Mouse (Mus musculus) hindbrain, embryonic 12.5 days (tissue): ENCODE results near the gene Pbx1. TPM values are rescaled to one million over a fixed set of nuclear protein-coding genes. Genes with fewer than 3 reads are reported as not detected.
A peak's percentile ranks its signal among the peaks of the same experiment; 100 is the strongest.

Experiments
- ATAC-seq: fragments of 200-750 bp; cut with Nextera tagmentation; 2 replicates; pipeline ENCODE4 v1.8.0; 2017; ENCODE audit warnings: moderate TSS enrichment; ENCODE audit not compliant: low FRiP score
- H3K27ac ChIP-seq: fragments of 300-500 bp; sonication (generic); 2 replicates; pipeline ENCODE4 v1.5.1; 2016; ENCODE audit warnings: mild to moderate bottlenecking
- H3K27me3 ChIP-seq: fragments of 300-500 bp; sonication (generic); 2 replicates; pipeline ENCODE4 v1.6.1; 2016; ENCODE audit warnings: mild to moderate bottlenecking
- H3K36me3 ChIP-seq: fragments of 300-500 bp; sonication (generic); 2 replicates; pipeline ENCODE4 v1.6.1; 2016; ENCODE audit warnings: mild to moderate bottlenecking
- H3K4me1 ChIP-seq: fragments of 300-500 bp; sonication (generic); 2 replicates; pipeline ENCODE4 v1.6.1; 2016
- H3K4me2 ChIP-seq: fragments of 300-500 bp; sonication (generic); replicated peaks from 2 replicates; pipeline ENCODE4 v1.6.1; 2016; ENCODE audit warnings: mild to moderate bottlenecking
- H3K4me3 ChIP-seq: fragments of 300-500 bp; sonication (generic); 2 replicates; pipeline ENCODE4 v1.5.1; 2016; ENCODE audit warnings: mild to moderate bottlenecking
- H3K9ac ChIP-seq: fragments of 300-500 bp; sonication (generic); 2 replicates; pipeline ENCODE4 v1.6.1; 2016; ENCODE audit warnings: mild to moderate bottlenecking, moderate library complexity
- H3K9me3 ChIP-seq: fragments of 300-500 bp; sonication (generic); replicated peaks from 2 replicates; pipeline ENCODE4 v1.6.1; 2016; ENCODE audit warnings: mild to moderate bottlenecking
- WGBS: fragments of 180-500 bp; shearing (Covaris S2); methylation state at CpG from one replicate; pipeline ENCODE4 v1.1.7; 2016; 5-methylcytosine and 5-hydroxymethylcytosine counted together
- polyA plus RNA-seq: library from polyadenylated mRNA; unstranded; fragments of >200 nt; fragmentation: Nextera tagmentation; extraction: Ambion mirVana; gene quantifications from 2 replicates; pipeline ENCODE4 v1.2.1, GENCODE M21; 2016

Pbx1 gene
- polyA plus RNA-seq, 1 experiment from 2014 or later: 56.3 TPM

DNA sequence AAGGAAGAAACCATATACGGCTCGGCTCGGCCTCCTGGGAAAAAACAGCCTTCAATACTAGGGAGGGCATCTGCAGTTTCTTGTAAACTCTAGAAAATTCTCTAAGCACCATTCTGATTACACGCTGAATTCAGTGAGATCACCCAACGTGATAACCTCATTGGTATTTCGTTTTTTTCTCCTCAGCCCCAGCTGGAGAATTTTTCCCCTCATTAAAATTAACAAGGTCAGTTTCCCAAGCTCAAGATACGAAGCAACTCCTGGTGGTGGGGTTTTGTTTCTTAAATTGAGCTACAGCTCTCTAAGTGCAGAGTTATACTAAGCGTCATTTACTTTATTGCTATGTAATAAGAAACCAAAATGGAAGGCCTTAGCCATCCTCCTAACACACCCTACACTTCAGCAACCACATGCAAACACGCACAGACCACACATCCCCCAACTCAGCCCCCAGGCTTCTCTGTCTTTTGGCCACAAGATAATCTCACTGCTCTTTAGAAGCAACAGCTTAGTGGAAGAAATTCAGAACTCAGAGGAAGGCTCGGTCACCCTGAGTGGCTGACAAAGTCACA is 76.0 kb downstream of the Pbx1 start:
- H3K4me2 ChIP-seq: peak overlapping the region; percentile 51; the same call in 1 of the 2 replicates
- H3K4me3 ChIP-seq: no peak overlapping the region
- WGBS: 45% methylated on average over 10 of the region's 10 CpGs
- 0 out of 2 replicates have a peak, but pooled peaks cover 2% of the 10 kb centered on the region for H3K36me3 ChIP-seq
- H3K9ac ChIP-seq: no peak overlapping the region
- H3K4me1 ChIP-seq: peaks cover 92% of the 10 kb centered on the region
- H3K27me3 ChIP-seq: no peaks in the 10 kb centered on the region
- ATAC-seq: no peak
- peak overlapping the region; percentile 90 for H3K27ac ChIP-seq
- no peaks in the 10 kb centered on the region for H3K9me3 ChIP-seq

DNA sequence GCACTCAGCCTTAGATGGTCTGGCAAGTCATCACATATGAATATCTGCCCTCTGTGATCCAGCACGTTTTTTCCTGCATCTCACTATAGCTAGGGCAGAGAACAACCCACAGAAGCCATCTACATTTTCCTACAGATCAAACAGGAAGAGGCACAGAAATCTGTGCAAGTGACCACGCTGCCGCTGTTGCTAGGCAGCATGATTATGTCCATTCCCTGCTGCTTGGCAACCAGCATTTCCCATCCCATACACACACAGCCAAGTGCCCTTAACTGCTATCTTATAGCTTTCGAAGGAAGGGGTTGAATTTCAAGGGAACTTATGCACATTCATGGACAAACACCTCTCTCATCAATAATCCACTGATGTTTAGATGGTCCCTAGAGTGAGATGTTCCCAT is 77.1 kb downstream of the Pbx1 start:
- ATAC-seq: no peak
- H3K9me3 ChIP-seq: no peaks in the 10 kb centered on the region
- H3K27ac ChIP-seq: peak overlapping the region; percentile 90; the same call in 1 of the 2 replicates
- H3K9ac ChIP-seq: no peak overlapping the region
- H3K27me3 ChIP-seq: no peaks in the 10 kb centered on the region
- no peak overlapping the region; the same call in 1 of the 2 replicates for H3K4me2 ChIP-seq
- H3K36me3 ChIP-seq: 0 out of 2 replicates have a peak, but pooled peaks cover 2% of the 10 kb centered on the region
- no peak overlapping the region for H3K4me3 ChIP-seq
- 18% methylated on average over 4 of the region's 4 CpGs for WGBS
- peaks cover 97% of the 10 kb centered on the region for H3K4me1 ChIP-seq

DNA sequence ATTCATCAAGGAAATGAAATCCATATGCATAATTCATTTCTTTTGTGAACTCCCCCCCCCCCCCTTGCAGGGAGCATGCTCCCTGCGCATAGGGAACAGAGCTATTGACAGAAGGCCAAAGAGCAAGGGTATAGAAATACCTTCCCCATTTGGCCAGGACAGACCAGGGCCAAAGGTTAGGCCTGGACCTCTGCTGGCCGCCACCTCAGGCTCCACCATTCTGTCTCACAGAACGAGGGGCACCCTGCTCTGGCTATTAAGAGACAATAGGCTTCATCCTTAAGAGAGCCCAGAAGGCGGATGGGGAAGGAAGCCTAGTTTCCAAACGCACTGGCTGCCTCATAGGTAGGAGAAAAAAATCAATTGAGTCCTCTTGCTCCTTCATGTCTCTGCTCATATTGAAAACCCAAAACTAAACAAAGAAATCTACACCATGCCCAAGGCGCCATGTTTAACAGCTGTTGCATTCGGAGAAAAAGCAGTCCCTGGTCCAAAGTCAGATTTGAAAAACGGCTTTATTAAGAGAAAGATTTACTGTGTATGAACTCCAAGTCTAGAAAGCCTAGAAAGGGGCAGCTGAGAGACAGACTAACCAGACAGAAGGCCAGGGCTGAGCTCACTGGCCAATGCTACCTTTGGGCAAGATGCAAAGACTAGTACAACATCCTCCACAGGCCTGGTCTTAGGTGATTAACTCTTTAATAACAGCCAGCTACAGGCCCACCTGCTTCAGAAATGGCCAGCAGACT is 83.9 kb downstream of the Pbx1 start:
- 29% methylated on average over 8 of the region's 8 CpGs for WGBS
- ATAC-seq: peak; percentile 49
- H3K4me2 ChIP-seq: no peak overlapping the region

DNA sequence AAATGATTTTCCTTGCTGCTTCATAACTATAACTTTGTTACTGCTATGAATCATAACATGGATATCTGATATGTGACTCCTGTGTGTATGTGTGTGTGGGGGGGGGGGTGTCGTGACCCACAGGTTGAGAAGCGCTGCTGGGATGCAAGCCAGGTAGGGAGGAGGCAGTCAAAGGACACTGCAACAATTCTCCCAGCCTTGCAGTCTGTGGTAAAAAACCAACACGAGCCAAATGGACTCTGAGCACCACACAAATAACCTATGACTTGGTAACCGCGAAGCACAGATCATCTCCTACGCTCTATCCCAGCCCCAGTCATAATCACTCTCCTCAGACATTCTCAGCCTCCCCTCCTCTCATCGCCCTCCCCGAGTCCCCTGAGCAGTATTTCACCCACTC is 87.2 kb downstream of the Pbx1 start:
- ATAC-seq: no peak
- no peaks in the 10 kb centered on the region for H3K9me3 ChIP-seq
- H3K4me1 ChIP-seq: peaks cover 59% of the 10 kb centered on the region
- H3K9ac ChIP-seq: no peak overlapping the region
- H3K27ac ChIP-seq: 0 out of 2 replicates have a peak overlapping the region, but pooled peaks have one; percentile 50
- no peaks in the 10 kb centered on the region for H3K36me3 ChIP-seq
- no peaks in the 10 kb centered on the region for H3K27me3 ChIP-seq
- 87% methylated on average over 8 of the region's 8 CpGs for WGBS
- no peak overlapping the region for H3K4me3 ChIP-seq
- H3K4me2 ChIP-seq: no peak overlapping the region

More for the DNA sequence above, 83.9 kb downstream of the Pbx1 start:
- H3K27ac ChIP-seq: peak overlapping the region; percentile 40; the same call in 1 of the 2 replicates
- no peaks in the 10 kb centered on the region for H3K27me3 ChIP-seq
- no peaks in the 10 kb centered on the region for H3K9me3 ChIP-seq
- 0 out of 2 replicates have a peak, but pooled peaks cover 2% of the 10 kb centered on the region for H3K36me3 ChIP-seq
- H3K4me1 ChIP-seq: peaks cover 68% of the 10 kb centered on the region
- no peak overlapping the region for H3K9ac ChIP-seq
- H3K4me3 ChIP-seq: no peak overlapping the region

DNA sequence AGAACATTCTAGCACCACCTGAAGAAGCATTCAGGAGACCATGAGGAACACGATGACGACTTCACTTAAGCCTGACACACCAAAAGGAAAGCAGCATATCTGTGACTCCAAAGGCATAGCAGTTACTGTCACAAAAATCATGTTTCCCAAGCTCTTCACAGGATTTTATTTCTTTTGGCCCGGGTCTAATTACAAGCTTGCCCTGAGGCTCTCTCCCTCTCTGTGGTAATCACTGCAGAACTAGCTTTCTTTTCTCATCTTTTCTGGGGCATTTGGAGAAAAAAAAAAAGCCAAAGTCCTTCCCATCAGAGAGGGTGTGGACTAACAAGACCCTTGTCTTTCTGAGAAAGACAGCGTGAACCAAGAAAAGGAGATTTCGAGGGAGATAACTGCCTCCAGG is 87.8 kb downstream of the Pbx1 start:
- H3K4me1 ChIP-seq: peaks cover 57% of the 10 kb centered on the region
- 85% methylated on average over 5 of the region's 5 CpGs for WGBS
- ATAC-seq: no peak

DNA sequence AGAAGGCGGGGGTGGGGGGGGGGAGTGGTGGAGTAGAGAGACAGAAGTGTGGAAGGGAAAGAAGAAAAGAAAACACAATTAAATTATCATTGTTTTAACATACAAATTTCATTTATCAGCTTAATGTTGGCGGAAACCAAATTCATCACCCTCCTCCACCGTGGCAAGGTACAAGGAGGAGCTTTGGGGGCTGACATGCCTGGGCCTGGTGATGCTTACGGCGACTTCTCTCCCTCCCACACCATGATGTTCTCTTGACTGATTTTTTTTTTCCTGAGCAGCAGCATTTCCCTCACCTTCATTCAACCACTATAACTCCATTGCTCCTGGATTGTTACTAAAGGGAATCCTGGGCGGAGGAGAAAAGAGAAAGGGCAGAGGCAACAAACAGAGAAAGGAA is 89.8 kb downstream of the Pbx1 start:
- 41% methylated on average over 6 of the region's 6 CpGs for WGBS
- Histone ChIP-seq H3K4me2 (peak overlapping the region; percentile 39), H3K4me3 (no peak overlapping the region), H3K36me3 (no peaks in the 10 kb centered on the region), H3K9me3 (no peaks in the 10 kb centered on the region), H3K27ac (peak overlapping the region; percentile 84), H3K9ac (peak overlapping the region; percentile 33; the same call in 1 of the 2 replicates), H3K4me1 (peaks cover 44% of the 10 kb centered on the region), H3K27me3 (no peaks in the 10 kb centered on the region)
- peak; percentile 44; the same call in 1 of the 2 replicates for ATAC-seq

More for the DNA sequence above, 87.8 kb downstream of the Pbx1 start:
- 0 out of 2 replicates have a peak overlapping the region, but pooled peaks have one; percentile 50 for H3K27ac ChIP-seq
- H3K4me3 ChIP-seq: no peak overlapping the region
- no peaks in the 10 kb centered on the region for H3K36me3 ChIP-seq
- H3K27me3 ChIP-seq: no peaks in the 10 kb centered on the region
- H3K4me2 ChIP-seq: no peak overlapping the region
- H3K9ac ChIP-seq: no peak overlapping the region
- H3K9me3 ChIP-seq: no peaks in the 10 kb centered on the region

DNA sequence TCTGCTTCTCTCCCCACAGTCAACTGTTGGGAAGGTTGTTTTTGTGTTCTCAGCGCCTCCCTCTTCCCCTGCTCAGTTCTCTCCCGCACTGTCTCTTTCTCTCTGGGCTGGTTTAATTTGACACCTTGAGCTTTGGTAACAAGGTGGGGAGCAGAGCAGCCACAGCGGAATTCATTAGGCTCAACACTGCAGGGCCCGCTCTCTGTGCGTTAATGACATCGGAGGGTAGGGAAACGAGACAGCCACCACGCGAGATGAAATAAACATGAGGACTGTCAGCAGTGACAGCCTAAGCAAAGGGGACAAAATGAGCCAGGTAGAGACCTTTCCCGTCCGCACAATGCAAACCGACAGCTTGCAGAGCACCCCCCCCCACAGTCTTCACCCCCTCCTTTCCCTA is 90.2 kb downstream of the Pbx1 start:
- Histone ChIP-seq H3K36me3 (no peaks in the 10 kb centered on the region), H3K27me3 (no peaks in the 10 kb centered on the region), H3K4me1 (peaks cover 44% of the 10 kb centered on the region), H3K27ac (peak overlapping the region; percentile 84), H3K4me3 (no peak overlapping the region), H3K4me2 (peak overlapping the region; percentile 39), H3K9ac (peak overlapping the region; percentile 33; the same call in 1 of the 2 replicates), H3K9me3 (no peaks in the 10 kb centered on the region)
- 12% methylated on average over 12 of the region's 12 CpGs for WGBS
- peak; percentile 86 for ATAC-seq

DNA sequence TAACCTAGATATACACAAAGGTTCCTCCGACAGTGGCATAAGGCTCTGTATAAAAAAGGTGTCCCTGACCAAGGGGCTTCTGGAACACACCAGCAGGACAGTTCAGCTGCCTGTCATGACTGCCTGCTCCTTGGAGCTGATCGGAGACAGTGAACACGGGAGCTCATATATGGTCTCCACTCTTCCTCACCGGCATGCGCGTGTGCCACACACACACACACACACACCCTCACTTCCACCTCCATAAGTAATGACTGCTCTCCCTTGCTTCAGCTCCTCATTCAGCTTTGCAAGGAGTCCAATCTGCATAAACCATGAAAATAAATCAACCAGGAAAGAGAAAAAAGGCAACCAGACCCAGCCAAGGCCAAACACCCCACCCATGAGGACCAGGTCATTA is 90.7 kb downstream of the Pbx1 start:
- H3K4me1 ChIP-seq: peaks cover 44% of the 10 kb centered on the region
- H3K4me3 ChIP-seq: no peak overlapping the region
- no peaks in the 10 kb centered on the region for H3K36me3 ChIP-seq
- peak overlapping the region; percentile 33; the same call in 1 of the 2 replicates for H3K9ac ChIP-seq
- peak overlapping the region; percentile 84 for H3K27ac ChIP-seq
- peak; percentile 65 for ATAC-seq
- no peaks in the 10 kb centered on the region for H3K9me3 ChIP-seq
- H3K4me2 ChIP-seq: peak overlapping the region; percentile 39
- no peaks in the 10 kb centered on the region for H3K27me3 ChIP-seq
- WGBS: 62% methylated on average over 6 of the region's 6 CpGs

DNA sequence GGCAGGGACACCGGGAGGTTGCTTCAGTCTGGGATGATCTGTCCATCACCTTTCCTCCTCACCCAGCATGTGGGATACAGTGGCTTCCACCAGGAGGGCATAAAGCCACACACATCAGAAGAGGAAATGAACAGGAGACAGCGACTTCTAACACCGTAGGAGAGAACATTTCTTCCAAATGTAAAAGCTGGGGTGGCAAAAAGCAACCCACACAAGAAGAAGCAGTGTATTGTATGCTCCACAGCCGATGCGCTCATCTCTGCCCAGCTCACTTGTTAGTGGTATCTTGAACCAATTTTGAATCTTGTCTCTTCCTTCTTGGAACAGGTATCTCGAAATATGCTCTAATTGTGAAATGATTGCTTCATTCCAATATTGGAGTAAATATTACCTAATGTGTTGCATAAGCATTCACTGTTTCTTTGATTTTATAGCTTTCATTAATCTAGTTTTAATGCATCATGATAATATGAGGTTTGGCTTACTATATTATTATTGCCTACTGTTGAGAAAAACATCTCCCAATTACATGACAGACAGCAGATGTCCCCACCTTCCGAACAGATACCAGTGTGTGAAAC is 95.7 kb downstream of the Pbx1 start:
- no peak for ATAC-seq
- peaks cover 13% of the 10 kb centered on the region for H3K4me1 ChIP-seq
- H3K4me2 ChIP-seq: no peak overlapping the region
- H3K9me3 ChIP-seq: no peaks in the 10 kb centered on the region
- no peak overlapping the region for H3K4me3 ChIP-seq
- H3K9ac ChIP-seq: no peak overlapping the region
- no peak overlapping the region for H3K27ac ChIP-seq
- H3K27me3 ChIP-seq: no peaks in the 10 kb centered on the region
- 89% methylated on average over 7 of the region's 7 CpGs for WGBS
- H3K36me3 ChIP-seq: peaks cover 10% of the 10 kb centered on the region; the same call in 1 of the 2 replicates

DNA sequence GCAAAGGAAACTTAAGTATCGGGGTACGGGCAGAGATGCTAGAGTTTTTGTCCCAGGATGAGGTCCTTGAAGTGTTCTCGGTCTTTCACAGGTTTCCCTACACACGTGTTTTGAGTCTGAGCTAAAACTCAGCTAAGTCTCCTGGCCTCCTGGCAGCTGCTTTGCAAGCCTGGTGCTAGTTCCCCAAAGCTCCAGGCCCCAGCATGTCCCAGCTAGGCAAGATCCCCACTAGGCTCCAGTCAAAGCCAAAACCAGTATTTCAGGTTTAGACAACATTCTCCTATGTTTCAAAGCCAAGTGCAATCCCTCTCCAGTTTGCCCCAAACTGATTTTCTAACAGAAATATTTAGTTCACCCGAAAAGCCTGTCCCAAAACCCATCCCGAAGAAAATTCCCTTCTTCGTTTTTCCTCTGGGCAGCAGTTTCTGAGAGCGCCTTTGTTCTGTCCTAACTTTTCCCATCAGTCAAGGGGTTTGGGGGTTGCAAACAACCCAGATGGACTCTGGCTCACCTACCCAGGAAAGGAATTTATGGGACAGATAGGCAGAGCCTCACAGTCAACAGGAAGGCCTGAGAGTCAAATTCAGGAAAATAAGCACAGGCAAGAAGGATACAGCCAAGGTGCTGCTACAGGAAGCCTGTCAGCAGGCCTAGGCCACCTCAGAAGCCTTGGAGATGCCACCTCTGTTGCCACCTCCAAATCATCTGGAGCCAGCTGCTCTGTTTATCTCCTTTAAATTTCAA is 97.1 kb downstream of the Pbx1 start:
- ATAC-seq: no peak
- Histone ChIP-seq H3K4me3 (no peak overlapping the region), H3K36me3 (peaks cover 10% of the 10 kb centered on the region; the same call in 1 of the 2 replicates), H3K27ac (no peak overlapping the region), H3K9ac (no peak overlapping the region), H3K4me1 (peaks cover 18% of the 10 kb centered on the region), H3K9me3 (no peaks in the 10 kb centered on the region), H3K4me2 (no peak overlapping the region), H3K27me3 (no peaks in the 10 kb centered on the region)
- WGBS: 87% methylated on average over 8 of the region's 8 CpGs

DNA sequence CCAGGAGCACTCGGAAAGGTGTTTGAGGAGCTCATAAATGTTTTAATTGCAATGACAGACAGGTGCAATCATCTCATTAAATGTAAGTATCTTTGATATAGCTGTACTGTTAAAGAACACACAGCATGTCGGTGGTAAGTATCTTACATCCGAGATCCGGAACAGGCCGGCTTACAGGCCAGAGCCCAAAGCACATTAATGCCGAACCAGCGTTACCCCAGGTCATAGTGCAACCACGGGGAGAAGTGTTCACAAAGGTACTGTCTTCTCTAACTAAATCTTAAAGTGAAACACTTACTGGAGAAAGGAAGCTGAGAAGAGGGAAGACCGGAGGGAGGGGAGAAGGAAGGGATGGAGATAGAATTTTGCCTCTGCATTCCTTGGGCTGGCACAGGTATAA is 100.0 kb downstream of the Pbx1 start:
- no peak for ATAC-seq
- no peak overlapping the region for H3K4me2 ChIP-seq
- H3K9me3 ChIP-seq: no peaks in the 10 kb centered on the region
- H3K27ac ChIP-seq: no peak overlapping the region
- WGBS: 93% methylated on average over 9 of the region's 9 CpGs
- H3K4me1 ChIP-seq: peaks cover 47% of the 10 kb centered on the region
- H3K36me3 ChIP-seq: peaks cover 10% of the 10 kb centered on the region; the same call in 1 of the 2 replicates
- no peaks in the 10 kb centered on the region for H3K27me3 ChIP-seq
- no peak overlapping the region for H3K4me3 ChIP-seq
- no peak overlapping the region for H3K9ac ChIP-seq

DNA sequence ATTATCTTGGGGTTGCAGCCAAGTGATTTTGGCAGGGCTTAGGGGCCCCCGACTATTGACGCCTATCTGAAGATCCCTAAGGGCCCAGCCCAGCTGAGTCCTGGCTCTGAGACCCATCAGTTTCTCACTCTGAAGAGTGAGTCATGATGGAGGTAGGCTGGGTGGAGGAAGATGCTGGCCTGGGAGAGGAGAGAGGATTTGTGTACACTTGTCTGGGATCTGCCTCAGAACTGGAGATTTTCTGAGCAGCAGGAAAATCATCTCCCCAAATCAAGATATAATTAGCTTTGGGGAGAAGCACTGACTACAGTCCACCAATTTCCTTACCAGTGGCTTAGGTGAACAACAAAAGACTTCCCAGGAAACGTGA is 103.8 kb downstream of the Pbx1 start:
- no peaks in the 10 kb centered on the region for H3K9me3 ChIP-seq
- no peak overlapping the region for H3K4me3 ChIP-seq
- no peak overlapping the region for H3K4me2 ChIP-seq
- no peaks in the 10 kb centered on the region for H3K27me3 ChIP-seq
- H3K9ac ChIP-seq: peak overlapping the region; percentile 41; the same call in 1 of the 2 replicates
- H3K36me3 ChIP-seq: peaks cover 3% of the 10 kb centered on the region; the same call in 1 of the 2 replicates
- peaks cover 81% of the 10 kb centered on the region for H3K4me1 ChIP-seq
- 46% methylated on average over 3 of the region's 3 CpGs for WGBS
- peak overlapping the region; percentile 64 for H3K27ac ChIP-seq
- ATAC-seq: 0 out of 2 replicates have a peak, but pooled peaks have one; percentile 6
